Mouse (Mus musculus): ENCODE data around the gene Chek1.

Gene Chek1

GRCm38 (mm10) chr9:36727034-36727755, at the start of gene Chek1:
TSS of gene Chek1 (minus strand) at chr9:36727065.
- DNase-seq, result no peak

- no peak for DNase-seq
Observed at GRCm38 (mm10) chr9:36769048-36769413, 42.2 kb upstream of the Chek1 start.

- peak; percentile 49 to 76 for DNase-seq
Observed at GRCm38 (mm10) chr9:36768156-36769047, 41.5 kb upstream of the Chek1 start.

GRCm38 (mm10) chr9:36767203-36768143, 40.6 kb upstream of the Chek1 start, which contains the start of gene Stt3a:
TSS of gene Stt3a (minus strand) at chr9:36767679.
- DNase-seq, result peak; percentile 100

- DNase-seq, result no peak
Observed at GRCm38 (mm10) chr9:36764378-36764777, 37.5 kb upstream of the Chek1 start.

GRCm38 (mm10) chr9:36726131-36727033, 483 bp downstream of the Chek1 start:
- DNase-seq, result peak; percentile 92 to 95

GRCm38 (mm10) chr9:36716624-36717023, 10.2 kb downstream of the Chek1 start:
- no peak for DNase-seq

- DNase-seq, result no peak
Observed at GRCm38 (mm10) chr9:36707304-36707703, 19.6 kb downstream of the Chek1 start.

GRCm38 (mm10) chr9:36705923-36706322, 20.9 kb downstream of the Chek1 start:
- DNase-seq, result no peak

- DNase-seq, result no peak
Observed at GRCm38 (mm10) chr9:36694276-36694675, 32.6 kb downstream of the Chek1 start.

GRCm38 (mm10) chr9:36692920-36693319, 33.9 kb downstream of the Chek1 start, which contains the start of gene Acrv1:
TSS of gene Acrv1 (plus strand) at chr9:36693220.
- no peak for DNase-seq

- peak in 1 of 2 experiments; percentile 7 for DNase-seq
Observed at GRCm38 (mm10) chr9:36687329-36687728, 39.5 kb downstream of the Chek1 start.

GRCm38 (mm10) chr9:36681424-36681823, 45.4 kb downstream of the Chek1 start:
- DNase-seq, result no peak

All from kidney, postnatal 25 days (tissue).